Mouse (Mus musculus): ENCODE results near the gene Abca7. TPM values are rescaled to one million over a fixed set of nuclear protein-coding genes. Genes with fewer than 3 reads are reported as not detected.

Abca7 gene
- total RNA-seq, 2 experiments from 2014 or later: 8.5 to 9.8 TPM

Other genes starting within 250 kb of the Abca7 start
- 10 to 100 TPM; 40.1 to 43.7 TPM for gene Polrmt, start 249.9 kb upstream of the Abca7 start, total RNA-seq (2021)
- gene Fgf22, start 241.4 kb upstream of the Abca7 start, total RNA-seq (2021): 1 to 10 TPM; 1.9 to 3.0 TPM
- 10 to 100 TPM; 90.7 to 95.8 TPM for gene Rnf126, start 229.5 kb upstream of the Abca7 start, total RNA-seq (2021)
- gene Fstl3, start 219.2 kb upstream of the Abca7 start, total RNA-seq (2021): 1 to 10 TPM; 1.7 to 2.6 TPM
- gene Prss57, start 205.5 kb upstream of the Abca7 start, total RNA-seq (2021): under 1 TPM; 0.32 to 0.54 TPM
- gene Palm, start 202.9 kb upstream of the Abca7 start, total RNA-seq (2021): 100 to 1,000 TPM; 430 to 432 TPM
- under 1 TPM; 0.30 to 0.51 TPM for gene Misp, start 175.5 kb upstream of the Abca7 start, total RNA-seq (2021)
- 10 to 100 TPM; 58.2 to 62.2 TPM for gene Ptbp1, start 142.1 kb upstream of the Abca7 start, total RNA-seq (2021)
- gene Prtn3, start 122.0 kb upstream of the Abca7 start, total RNA-seq (2021): 1 to 10 TPM; 4.5 to 5.2 TPM
- 100 to 1,000 TPM; 135 to 142 TPM for gene Plppr3, start 121.9 kb upstream of the Abca7 start, total RNA-seq (2021)
- not detected for gene Elane, start 110.2 kb upstream of the Abca7 start, total RNA-seq (2021)
- gene Cfd, start 105.6 kb upstream of the Abca7 start, total RNA-seq (2021): not detected
- gene Med16, start 87.6 kb upstream of the Abca7 start, total RNA-seq (2021): 10 to 100 TPM; 55.4 to 61.9 TPM
- gene Gm26602, start 85.6 kb upstream of the Abca7 start, total RNA-seq (2021): not detected
- 1 to 10 TPM; 6.8 to 8.4 TPM for gene Kiss1r, start 79.5 kb upstream of the Abca7 start, total RNA-seq (2021)
- gene R3hdm4, start 75.3 kb upstream of the Abca7 start, total RNA-seq (2021): 100 to 1,000 TPM; 389 to 406 TPM
- 1 to 10 TPM; 6.0 to 7.1 TPM for gene Arid3a, start 69.5 kb upstream of the Abca7 start, total RNA-seq (2021)
- 10 to 100 TPM; 46.2 to 49.9 TPM for gene Wdr18, start 36.3 kb upstream of the Abca7 start, total RNA-seq (2021)
- gene Grin3b, start 25.8 kb upstream of the Abca7 start, total RNA-seq (2021): under 1 TPM; 0.24 to 0.28 TPM
- gene Tmem259, start 12.2 kb upstream of the Abca7 start, total RNA-seq (2021): 100 to 1,000 TPM; 136 TPM
- 10 to 100 TPM in 1 of 2 experiments, 1 to 10 TPM in 1; 8.9 to 12.4 TPM for gene Cnn2, start 7.9 kb upstream of the Abca7 start, total RNA-seq (2021)
- gene Arhgap45, start 20.2 kb downstream of the Abca7 start, total RNA-seq (2021): 1 to 10 TPM; 3.3 to 4.5 TPM
- 10 to 100 TPM; 64.1 to 66.0 TPM for gene Polr2e, start 43.3 kb downstream of the Abca7 start, total RNA-seq (2021)
- 100 to 1,000 TPM; 436 to 469 TPM for gene Gpx4, start 50.7 kb downstream of the Abca7 start, total RNA-seq (2021)
- gene Sbno2, start 109.1 kb downstream of the Abca7 start, total RNA-seq (2021): 10 to 100 TPM; 20.4 to 21.2 TPM
- gene Stk11, start 119.3 kb downstream of the Abca7 start, total RNA-seq (2021): 10 to 100 TPM; 81.6 to 93.4 TPM
- 100 to 1,000 TPM; 342 to 379 TPM for gene Atp5d, start 142.1 kb downstream of the Abca7 start, total RNA-seq (2021)
- gene Cbarp, start 144.3 kb downstream of the Abca7 start, total RNA-seq (2021): 100 to 1,000 TPM; 394 to 415 TPM
- gene Midn, start 151.8 kb downstream of the Abca7 start, total RNA-seq (2021): 100 to 1,000 TPM in 1 of 2 experiments, 10 to 100 TPM in 1; 92.6 to 103 TPM
- 100 to 1,000 TPM; 138 to 151 TPM for gene Cirbp, start 169.5 kb downstream of the Abca7 start, total RNA-seq (2021)
- 1 to 10 TPM; 4.5 TPM for gene 1600002K03Rik, start 176.4 kb downstream of the Abca7 start, total RNA-seq (2021)
- 10 to 100 TPM; 18.4 to 19.1 TPM for gene Efna2, start 183.0 kb downstream of the Abca7 start, total RNA-seq (2021)
- gene Mum1, start 229.9 kb downstream of the Abca7 start, total RNA-seq (2021): 10 to 100 TPM; 43.5 to 45.3 TPM